Mouse (Mus musculus) large intestine, adult 2 months (tissue): ENCODE measurements around the gene Fcrl1. TPM values are rescaled to one million over a fixed set of nuclear protein-coding genes. Genes with fewer than 3 reads are reported as not detected.
"Not testable (repeated sequence)": the region's sequence is repeated elsewhere in the genome, so short reads cannot be mapped to it uniquely, and the experiment has no call there.

ENCODE experiments used
- DNase-seq: peaks from one replicate; pipeline ENCODE4 v3.0.0-alpha.2; 2012; ENCODE audit warnings: low read depth, low spot score
- WGBS: fragments of 180-500 bp; shearing (Covaris S2); methylation state at CpG from one replicate; pipeline ENCODE4 v1.1.7; 2018; 5-methylcytosine and 5-hydroxymethylcytosine counted together
- polyA plus RNA-seq: library from polyadenylated mRNA; depleted of rRNA; stranded (reverse); fragments of >200 nt; gene quantifications from 2 replicates; pipeline ENCODE4 v1.2.3, GENCODE M21; 2012; rRNA removed

The Fcrl1 gene
- 4.2 and 5.2 TPM in 2 replicates for polyA plus RNA-seq

DNA sequence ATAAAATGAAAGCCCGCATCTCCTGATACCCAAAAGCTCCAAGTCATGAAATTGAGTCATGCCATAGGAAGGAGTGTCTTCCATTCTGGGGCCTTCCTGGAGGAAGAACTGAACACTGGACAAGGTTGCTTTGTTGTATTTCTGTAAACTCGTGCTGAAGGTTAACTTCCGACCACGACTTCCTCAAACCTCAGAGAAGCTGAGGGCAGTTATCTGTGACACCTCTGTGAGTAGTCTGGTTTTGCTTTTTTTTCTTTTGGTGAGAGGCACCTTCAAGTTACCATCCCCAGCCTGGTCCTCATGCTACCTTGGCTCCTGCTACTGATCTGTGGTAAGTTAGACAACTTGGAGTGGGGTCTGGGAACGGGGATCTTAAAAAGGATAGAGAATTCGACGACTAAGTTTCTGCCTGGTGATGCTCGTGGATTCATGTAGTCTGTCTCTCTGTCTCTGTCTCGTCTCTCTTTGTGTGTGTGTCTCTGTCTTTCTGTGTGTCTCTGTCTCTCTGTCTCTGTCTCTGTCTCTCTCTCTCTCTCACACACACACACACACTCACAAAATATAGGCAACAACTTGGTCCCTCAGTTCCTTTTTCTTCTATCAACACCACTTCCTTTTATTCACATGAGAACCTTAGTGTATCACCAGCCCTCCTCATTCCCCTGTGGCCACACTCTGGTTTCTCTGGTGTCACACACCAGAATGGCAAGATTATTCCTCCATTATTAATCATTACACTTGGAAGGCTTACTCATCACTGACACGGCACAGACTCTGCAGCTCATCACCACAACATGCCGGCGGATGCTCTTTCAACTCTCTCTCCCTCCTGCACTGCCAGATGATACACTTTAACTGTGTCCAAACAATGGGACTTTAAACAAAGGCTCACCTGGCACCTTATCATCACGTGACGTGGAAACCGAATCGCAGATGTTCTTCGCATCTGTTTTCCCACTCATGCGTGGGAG lies at the start of gene Fcrl1:
Gene Fcrl1, plus strand, starts transcription at position 193 of the 971 bp plus-strand sequence.
- no peak for DNase-seq
- 52% methylated on average over 18 of the region's 18 CpGs for WGBS

- 82% methylated on average over 5 of the region's 5 CpGs for WGBS
- DNase-seq = no peak
Measured at GRCm38 (mm10) chr3:87337899-87338298, 38.3 kb upstream of the Fcrl1 start.

DNA sequence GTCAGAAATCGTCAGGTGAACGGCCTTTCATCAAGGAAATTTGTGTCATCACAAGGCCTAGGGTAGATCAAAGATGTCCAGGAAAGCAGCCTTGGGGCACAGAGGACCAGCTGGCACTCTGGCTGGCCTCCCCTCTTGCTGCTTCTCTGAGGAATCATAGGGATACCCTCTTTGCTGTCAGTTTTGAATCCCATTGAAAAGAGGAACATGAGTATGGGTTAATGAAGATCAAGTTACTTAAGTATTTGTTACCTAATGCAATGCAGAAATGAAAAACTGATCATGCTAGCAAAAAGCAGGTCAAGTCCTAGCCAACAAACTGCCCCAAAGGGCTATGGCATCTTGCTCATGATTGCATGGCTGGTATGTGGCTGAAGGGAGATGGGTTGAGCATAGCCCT lies 25.2 kb upstream of the Fcrl1 start:
- WGBS = 86% methylated on average over 2 of the region's 2 CpGs
- not testable (repeated sequence) for DNase-seq

GRCm38 (mm10) chr3:87357581-87357980 lies 18.6 kb upstream of the Fcrl1 start, which contains the start of gene Cd5l:
Gene Cd5l, plus strand, starts transcription at chr3:87357881.
- DNase-seq = no peak

- no peak for DNase-seq
Measured at GRCm38 (mm10) chr3:87359215-87359614, 17.0 kb upstream of the Fcrl1 start.

GRCm38 (mm10) chr3:87360466-87360865 lies 15.7 kb upstream of the Fcrl1 start:
- 85% methylated on average over 6 of the region's 6 CpGs for WGBS

DNA sequence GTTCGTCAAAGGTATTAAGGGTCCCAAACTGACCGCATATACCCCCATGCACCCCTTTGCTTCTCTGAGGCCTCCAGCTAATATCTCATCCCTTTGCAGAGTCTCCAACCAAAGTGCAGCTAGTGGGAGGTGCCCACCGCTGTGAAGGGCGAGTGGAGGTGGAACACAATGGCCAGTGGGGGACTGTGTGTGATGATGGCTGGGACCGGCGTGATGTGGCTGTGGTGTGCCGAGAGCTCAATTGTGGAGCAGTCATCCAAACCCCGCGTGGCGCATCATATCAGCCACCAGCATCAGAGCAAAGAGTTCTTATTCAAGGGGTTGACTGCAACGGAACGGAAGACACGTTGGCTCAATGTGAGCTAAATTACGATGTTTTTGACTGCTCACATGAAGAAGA lies 10.5 kb upstream of the Fcrl1 start:
- WGBS = 91% methylated on average over 14 of the region's 14 CpGs

More at GRCm38 (mm10) chr3:87360466-87360865, 15.7 kb upstream of the Fcrl1 start:
- DNase-seq = no peak

GRCm38 (mm10) chr3:87367511-87367910 lies 8.7 kb upstream of the Fcrl1 start:
- no peak for DNase-seq
- 82% methylated on average over 10 of the region's 10 CpGs for WGBS

More for the DNA sequence above, 10.5 kb upstream of the Fcrl1 start:
- DNase-seq = no peak

GRCm38 (mm10) chr3:87369181-87369580 lies 7.0 kb upstream of the Fcrl1 start:
- WGBS = 67% methylated on average over 5 of the region's 5 CpGs
- DNase-seq = no peak

GRCm38 (mm10) chr3:87377228-87377627 lies 1.0 kb downstream of the Fcrl1 start:
- WGBS = 22% methylated on average over 3 of the region's 3 CpGs

DNA sequence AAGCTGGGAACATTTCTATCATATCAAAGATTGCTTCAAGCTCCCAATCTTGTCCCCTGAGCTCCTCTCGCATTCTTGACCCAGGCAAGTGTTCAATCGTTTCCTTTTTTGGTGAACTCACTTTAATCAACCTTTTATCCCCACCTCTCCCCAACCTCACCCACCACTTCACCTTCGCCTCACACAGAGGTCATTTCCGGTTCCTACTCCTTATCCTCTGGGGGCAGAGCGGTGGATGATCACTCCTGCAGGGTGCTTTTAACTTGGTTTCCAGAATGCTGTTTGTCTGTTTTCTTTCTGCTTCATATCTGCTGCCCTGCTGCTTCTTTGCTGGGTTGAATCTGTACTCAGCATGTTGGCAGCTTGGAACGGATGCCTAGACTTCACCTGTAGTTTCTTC lies 1.5 kb downstream of the Fcrl1 start:
- 30% methylated on average over 6 of the region's 6 CpGs for WGBS

More at GRCm38 (mm10) chr3:87377228-87377627, 1.0 kb downstream of the Fcrl1 start:
- no peak for DNase-seq

DNA sequence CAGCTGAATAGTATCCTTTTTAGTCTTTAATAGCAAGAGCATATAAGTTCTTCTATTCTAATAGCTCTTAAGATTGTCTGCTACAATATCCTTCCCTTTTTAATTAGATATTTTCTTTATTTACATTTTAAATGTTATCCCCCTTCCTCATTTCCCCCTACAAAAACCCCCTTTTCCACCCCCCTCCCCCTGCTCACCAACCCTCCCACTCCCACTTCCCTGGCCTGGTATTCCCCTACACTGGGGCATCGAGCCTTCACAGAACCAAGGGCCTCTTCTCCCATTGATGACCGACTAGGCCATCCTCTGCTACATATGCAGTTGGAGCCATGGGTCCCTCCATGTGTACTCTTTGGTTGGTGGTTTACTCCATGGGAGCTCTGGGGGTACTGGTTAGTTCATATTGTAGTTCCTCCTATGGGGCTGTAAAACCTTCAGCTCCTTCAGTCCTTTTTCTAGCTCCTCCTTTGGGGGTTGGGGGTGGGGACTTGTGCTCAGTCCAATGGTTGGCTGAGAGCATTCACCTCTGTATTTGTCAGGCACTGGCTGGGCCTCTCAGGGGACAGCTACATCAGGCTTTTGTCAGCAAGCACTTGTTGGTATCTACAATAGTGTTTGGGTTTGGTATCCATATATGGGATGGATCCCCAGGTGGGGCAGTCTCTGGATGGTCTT lies 3.6 kb downstream of the Fcrl1 start:
- 81% methylated on average over 2 of the region's 2 CpGs for WGBS
- not testable (repeated sequence) for DNase-seq

More for the DNA sequence above, 1.5 kb downstream of the Fcrl1 start:
- no peak for DNase-seq

GRCm38 (mm10) chr3:87381806-87382712 lies 5.9 kb downstream of the Fcrl1 start:
- WGBS = 52% methylated on average over 7 of the region's 7 CpGs
- DNase-seq = no peak

- 84% methylated on average over 3 of the region's 3 CpGs for WGBS
- no peak for DNase-seq
Measured at GRCm38 (mm10) chr3:87383308-87383707, 7.1 kb downstream of the Fcrl1 start.

DNA sequence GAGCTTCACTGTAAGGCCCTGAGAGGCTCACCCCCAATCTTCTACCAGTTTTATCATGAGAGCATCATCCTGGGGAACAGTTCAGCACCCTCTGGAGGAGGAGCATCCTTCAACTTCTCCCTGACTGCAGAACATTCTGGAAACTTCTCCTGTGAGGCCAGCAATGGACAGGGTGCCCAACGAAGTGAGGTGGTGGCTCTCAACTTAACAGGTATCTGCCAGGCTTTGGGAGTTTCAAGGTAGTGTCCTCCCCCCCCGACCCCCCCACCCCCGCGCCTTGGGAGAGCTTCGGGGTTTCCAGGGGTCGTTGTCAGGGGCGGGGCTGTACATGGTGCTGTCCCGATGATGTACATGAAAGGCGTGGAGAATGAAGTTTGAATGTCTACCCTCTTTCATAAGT lies 8.9 kb downstream of the Fcrl1 start:
- DNase-seq = no peak

GRCm38 (mm10) chr3:87390935-87391334 lies 14.7 kb downstream of the Fcrl1 start:
- WGBS = 59% methylated on average over 1 of the region's 1 CpGs
- no peak for DNase-seq

More for the DNA sequence above, 8.9 kb downstream of the Fcrl1 start:
- WGBS = 62% methylated on average over 9 of the region's 9 CpGs

GRCm38 (mm10) chr3:87398809-87399208 lies 22.6 kb downstream of the Fcrl1 start:
- no peak for DNase-seq
- WGBS = 71% methylated on average over 4 of the region's 4 CpGs

DNA sequence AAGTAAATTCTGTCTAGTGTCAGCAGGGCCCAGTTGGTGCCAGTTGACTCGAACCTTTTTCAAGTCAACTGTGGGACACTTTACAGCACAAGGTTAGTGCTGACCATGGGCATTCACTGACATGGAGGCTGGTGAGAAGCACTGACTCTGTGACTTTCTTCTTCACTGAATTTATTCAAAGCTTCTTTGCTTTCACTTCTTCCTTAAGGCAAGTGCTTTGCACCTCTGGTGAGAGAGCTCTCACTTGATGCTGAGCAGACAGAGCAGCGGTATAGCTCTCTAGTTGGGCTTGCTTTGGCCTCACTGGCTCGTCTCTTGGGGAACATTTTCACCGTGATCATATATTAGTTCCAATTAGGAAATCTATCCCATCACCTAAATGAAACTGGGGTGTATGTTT lies 23.7 kb downstream of the Fcrl1 start:
- 80% methylated on average over 4 of the region's 4 CpGs for WGBS
- no peak for DNase-seq

DNA sequence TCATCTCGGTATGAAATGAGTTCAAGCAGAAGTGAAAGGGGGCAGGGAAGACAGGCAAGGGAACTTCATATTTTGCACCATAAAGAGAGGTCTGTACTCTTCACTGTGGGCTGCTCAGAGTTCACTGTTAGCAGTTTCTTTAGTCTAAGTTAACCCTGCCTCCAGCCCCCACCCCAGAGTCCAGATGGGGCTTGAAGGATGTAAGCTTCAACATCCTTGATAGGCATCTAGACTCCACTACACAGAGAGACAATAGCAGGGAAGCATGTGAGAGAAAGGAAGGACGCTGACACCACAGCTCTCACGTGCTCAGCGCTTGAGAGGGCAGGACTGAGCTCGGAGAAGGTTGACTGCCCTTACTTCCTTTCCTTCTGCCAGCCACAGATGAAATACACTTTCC lies 25.1 kb downstream of the Fcrl1 start:
- WGBS = 54% methylated on average over 5 of the region's 5 CpGs
- DNase-seq = no peak

GRCm38 (mm10) chr3:87408171-87408570 lies 32.0 kb downstream of the Fcrl1 start:
- no peak for DNase-seq
- 10% methylated on average over 4 of the region's 4 CpGs for WGBS
